Mouse (Mus musculus) 3134 (cell line): Measurements from ENCODE around the gene Sec16b.
A peak's percentile ranks its signal among the peaks of the same experiment; 100 is the strongest.

ENCODE experiments used
- DNase-seq: peaks from one replicate; pipeline ENCODE4 v3.0.0-alpha.2; 2011; ENCODE audit warnings: low spot score; ENCODE audit not compliant: insufficient read length; ENCODE audit errors: extremely low read depth

Sec16b gene

DNA sequence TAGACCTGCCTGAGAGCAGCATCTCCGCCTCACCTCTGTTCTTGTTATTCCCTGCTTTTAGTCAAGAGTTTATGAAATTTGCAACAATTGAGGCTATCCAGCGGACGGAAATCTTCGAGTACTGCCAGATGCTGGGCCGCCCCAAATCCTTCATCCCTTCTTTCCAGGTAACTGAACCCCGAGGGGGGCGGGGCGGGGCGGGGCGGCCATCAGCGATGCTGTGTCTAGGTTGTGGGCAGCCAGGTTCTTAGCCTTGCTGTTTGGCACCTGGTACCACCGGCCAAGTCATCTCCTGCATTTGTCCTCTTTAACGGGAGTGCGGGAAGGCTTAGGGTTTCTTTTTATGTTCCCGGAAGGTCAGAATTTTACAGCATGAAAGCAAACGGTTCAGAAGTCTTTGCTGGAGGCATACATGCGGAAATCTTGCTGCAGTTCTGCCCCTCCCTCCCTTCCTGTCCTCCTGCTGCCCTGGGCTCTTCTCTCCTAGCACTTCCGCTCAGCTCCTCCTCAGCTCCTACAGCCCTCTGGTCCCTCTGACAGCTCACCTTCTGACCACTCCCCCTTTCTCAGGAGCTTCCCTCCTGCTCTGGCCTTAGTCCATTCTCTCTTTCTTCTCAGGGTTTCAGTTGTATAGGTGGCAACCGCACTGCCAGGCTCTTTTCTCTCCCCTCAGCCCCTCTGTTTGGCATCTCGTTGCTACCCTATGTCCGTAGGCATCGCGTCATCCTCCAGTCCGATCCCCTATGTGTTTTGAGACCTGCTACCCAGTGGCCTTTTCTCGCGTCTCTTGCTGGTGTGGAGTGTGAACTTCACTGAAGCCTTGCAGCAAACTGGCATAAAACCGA is 48.4 kb downstream of the Sec16b start:
- no peak for DNase-seq

DNA sequence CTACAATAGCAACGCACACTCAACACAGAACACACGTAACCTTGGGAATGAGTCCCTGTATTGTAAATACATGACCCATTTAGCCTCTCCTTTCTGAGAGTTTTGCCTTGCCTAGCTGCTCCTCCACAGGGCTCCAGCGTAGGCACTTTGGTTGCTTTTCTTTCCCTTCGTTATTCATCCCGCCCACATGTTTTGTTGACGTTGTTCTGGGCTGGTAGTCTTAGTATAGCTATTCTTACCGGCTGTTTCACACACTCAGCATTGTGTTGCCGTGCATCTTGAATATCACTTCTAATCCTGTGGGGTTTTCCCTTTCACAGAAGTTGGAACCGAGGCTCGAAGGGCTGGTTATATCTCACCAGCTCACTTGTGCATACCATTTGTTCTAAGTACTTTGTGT is 49.2 kb downstream of the Sec16b start:
- DNase-seq, result no peak

- DNase-seq, result no peak
Measured at GRCm38 (mm10) chr1:157556439-157556838, 49.9 kb downstream of the Sec16b start.

DNA sequence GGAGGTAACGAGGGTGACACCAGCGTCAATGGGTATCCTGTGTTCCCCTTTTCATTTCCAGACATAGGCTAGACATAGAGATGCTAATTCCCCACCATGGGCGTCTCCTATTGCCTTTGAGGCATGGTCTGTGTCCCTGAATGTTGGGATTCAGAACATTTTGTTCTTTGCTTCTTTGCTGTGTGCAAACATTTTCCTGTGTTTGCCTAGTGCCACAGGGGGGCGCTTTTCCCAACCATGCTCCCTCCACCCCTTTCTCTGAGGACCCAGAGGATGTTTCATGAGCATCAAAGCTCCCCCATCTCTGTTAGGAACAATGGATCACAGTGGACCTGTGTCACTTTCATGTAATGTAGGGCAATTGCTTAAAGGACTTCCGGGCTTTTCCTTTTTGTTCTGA is 51.6 kb downstream of the Sec16b start:
- no peak for DNase-seq

- DNase-seq, result no peak
Measured at GRCm38 (mm10) chr1:157559986-157560385, 53.5 kb downstream of the Sec16b start.

DNA sequence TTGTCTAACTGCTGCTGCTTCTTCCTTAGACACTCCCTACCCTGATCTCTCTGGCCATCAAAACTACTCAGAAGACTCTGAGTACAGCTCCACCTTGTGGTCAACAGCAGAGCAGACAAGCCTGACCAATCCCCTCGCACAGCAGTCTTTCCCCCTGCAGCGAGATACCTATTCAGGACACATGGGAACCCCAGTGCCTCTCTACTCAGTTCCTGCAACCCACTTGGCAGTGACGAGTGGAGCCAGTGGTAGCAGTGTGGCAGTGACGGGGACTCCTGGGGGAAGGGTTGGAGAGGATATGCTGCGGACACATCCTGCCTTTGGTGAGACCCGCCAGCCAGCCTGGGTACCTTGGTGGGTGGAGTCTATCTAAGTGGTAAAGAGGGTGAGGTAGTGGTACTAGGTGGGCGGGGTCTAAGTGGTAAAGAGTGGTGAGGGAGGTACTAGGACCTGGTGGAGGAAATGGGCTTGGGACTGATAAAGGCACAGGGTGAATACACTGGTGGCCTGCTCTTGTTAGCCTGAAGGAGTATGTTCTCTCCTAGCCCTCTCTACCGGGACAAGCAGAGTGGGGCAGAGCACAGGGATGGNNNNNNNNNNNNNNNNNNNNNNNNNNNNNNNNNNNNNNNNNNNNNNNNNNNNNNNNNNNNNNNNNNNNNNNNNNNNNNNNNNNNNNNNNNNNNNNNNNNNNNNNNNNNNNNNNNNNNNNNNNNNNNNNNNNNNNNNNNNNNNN is 54.3 kb downstream of the Sec16b start:
- DNase-seq, result peak; percentile 15

GRCm38 (mm10) chr1:157567819-157568218 is 61.3 kb downstream of the Sec16b start:
- no peak for DNase-seq

DNA sequence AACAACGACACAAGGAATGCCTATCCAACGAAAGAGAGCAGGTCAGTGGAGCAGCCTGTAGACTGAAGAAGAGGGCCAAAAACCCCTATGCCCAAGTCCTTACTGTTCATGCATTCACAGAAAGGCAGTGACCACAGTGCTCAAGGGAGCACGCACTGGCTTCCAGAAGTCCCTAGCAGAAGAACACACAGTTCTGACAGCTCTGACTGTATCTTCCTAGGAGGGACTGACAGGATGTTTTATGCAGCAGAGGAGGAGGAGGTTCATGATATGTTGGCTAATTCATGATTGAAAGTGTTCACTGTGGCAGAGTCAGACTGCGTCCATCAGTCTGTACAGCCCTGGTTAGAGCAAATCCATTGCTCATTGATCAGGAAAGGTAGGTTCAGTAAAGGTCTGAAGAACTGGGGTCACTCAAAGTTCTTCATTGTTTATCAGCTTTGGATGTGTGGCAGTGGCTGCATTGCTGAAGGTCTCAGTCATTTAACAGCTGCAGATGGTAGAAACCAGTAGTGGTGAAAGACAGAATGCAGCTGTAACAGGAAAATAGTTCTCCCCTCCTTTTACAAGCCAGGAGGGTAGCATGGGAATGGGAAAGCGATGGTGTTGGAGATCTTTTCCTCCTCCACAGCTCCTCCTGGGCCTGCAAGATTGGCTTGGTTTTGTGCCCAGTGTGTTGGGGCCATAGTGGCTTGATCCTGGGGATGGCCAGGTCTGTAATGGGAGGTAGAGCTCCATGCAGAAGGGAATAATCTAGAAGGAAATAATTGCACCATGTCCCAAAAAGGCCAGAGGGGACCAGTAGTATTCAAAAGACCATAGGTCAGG is 62.9 kb downstream of the Sec16b start:
- DNase-seq, result no peak

- DNase-seq, result no peak
Measured at GRCm38 (mm10) chr1:157575316-157575715, 68.8 kb downstream of the Sec16b start.

- DNase-seq, result no peak
Measured at GRCm38 (mm10) chr1:157578336-157578735, 71.8 kb downstream of the Sec16b start.

GRCm38 (mm10) chr1:157586556-157586955 is 80.0 kb downstream of the Sec16b start:
- DNase-seq, result no peak

- no peak for DNase-seq
Measured at GRCm38 (mm10) chr1:157592039-157592438, 85.5 kb downstream of the Sec16b start.

DNA sequence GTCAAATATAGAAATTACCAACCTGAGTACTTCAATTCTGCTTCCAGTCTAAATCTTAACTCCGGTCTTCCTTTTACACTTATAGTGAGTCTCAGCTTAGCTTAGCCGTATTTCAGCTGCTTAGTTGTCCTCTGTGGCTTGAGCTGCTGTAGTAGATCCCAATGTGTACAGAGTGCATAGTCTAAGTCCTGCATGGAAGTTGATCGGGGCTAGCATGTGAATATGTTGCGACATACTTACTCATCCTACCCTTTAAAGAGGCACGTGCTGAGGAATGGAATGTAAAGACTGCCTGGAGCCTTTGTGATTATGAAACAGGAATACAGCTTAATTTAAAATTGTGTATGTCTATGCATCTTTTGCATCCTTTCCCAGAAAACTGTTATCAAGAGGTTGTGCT is 88.0 kb downstream of the Sec16b start:
- DNase-seq, result no peak

DNA sequence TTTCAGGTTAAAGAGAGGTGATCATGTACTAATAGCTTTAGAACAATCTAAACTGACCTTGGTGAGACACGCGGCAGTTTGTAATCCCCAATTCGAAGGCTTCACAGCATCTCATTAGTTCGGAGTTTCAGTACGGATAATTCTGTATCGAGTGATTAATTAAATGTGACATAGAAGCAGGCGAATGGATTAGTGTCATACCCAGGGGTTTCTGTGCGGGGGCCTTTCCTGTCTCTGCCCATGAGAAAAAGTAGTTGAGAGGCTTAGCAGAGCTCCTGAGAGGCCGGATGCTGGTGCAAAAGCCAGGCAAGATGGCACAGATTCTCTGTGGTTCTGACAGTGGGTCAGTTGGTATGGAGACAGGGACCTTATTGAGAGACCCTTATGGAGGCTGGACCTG is 88.6 kb downstream of the Sec16b start:
- DNase-seq, result no peak

DNA sequence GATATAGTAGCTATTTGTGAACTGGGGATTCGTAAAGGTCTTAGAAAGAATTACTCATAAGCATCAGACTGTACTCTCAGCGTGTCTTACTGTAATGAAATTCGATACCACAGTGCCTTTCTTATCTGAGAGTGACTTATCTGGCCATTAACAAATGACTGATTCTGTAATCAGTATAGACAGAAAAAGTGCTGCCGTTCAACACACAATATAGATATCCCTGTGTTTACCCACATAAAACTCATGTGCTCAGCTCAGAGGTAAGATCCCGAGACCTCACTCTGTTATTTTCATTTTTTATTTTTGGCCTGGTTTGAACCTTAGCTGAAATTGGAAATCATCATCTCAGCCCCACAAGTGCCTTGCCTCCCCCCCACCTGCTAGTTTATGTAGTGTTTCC is 98.0 kb downstream of the Sec16b start:
- no peak for DNase-seq
